Mouse (Mus musculus) limb, embryonic 11.5 days (tissue): ENCODE results near the gene Pald1. TPM values are rescaled to one million over a fixed set of nuclear protein-coding genes. Genes with fewer than 3 reads are reported as not detected.

ENCODE experiments used
- ATAC-seq: fragments of 200-750 bp; cut with Nextera tagmentation; 2 replicates; pipeline ENCODE4 v1.8.0; 2017; ENCODE audit warnings: low read depth; ENCODE audit not compliant: insufficient number of reproducible peaks, low FRiP score, low TSS enrichment
- DNase-seq: peaks from one replicate; pipeline ENCODE4 v3.0.0-alpha.2; 2015; ENCODE audit warnings: low spot score
- H3K27ac ChIP-seq: fragments of 300-500 bp; sonication (generic); replicated peaks from 2 replicates; pipeline ENCODE4 v1.5.1; 2014; ENCODE audit warnings: low read depth, mild to moderate bottlenecking, low read length
- H3K27me3 ChIP-seq: fragments of 300-500 bp; sonication (generic); 2 replicates; pipeline ENCODE4 v1.6.1; 2014; ENCODE audit warnings: mild to moderate bottlenecking, low read length, mixed read lengths; ENCODE audit not compliant: control insufficient read depth, insufficient read depth
- H3K36me3 ChIP-seq: fragments of 300-500 bp; sonication (generic); 2 replicates; pipeline ENCODE4 v1.6.1; 2014; ENCODE audit warnings: mild to moderate bottlenecking, low read length, moderate library complexity, mixed read lengths; ENCODE audit not compliant: control insufficient read depth, insufficient read depth
- H3K4me1 ChIP-seq: fragments of 300-500 bp; sonication (generic); 2 replicates; pipeline ENCODE4 v1.6.1; 2014; ENCODE audit warnings: low read length, mixed read lengths; ENCODE audit not compliant: control insufficient read depth, insufficient read depth
- H3K4me2 ChIP-seq: fragments of 300-500 bp; sonication (generic); 2 replicates; pipeline ENCODE4 v1.6.1; 2014; ENCODE audit warnings: low read depth, mild to moderate bottlenecking, moderate library complexity; ENCODE audit not compliant: severe bottlenecking
- H3K4me3 ChIP-seq: fragments of 300-500 bp; sonication (generic); 2 replicates; pipeline ENCODE4 v1.5.1; 2014; ENCODE audit warnings: low read depth, low read length
- H3K9ac ChIP-seq: fragments of 300-500 bp; sonication (generic); 2 replicates; pipeline ENCODE4 v1.6.1; 2014; ENCODE audit warnings: mild to moderate bottlenecking, low read length
- H3K9me3 ChIP-seq: fragments of 300-500 bp; sonication (generic); 2 replicates; pipeline ENCODE4 v1.6.1; 2016; ENCODE audit warnings: low read length; ENCODE audit not compliant: control insufficient read depth
- WGBS: fragments of 180-500 bp; shearing (Covaris S2); extraction: QIAGEN DNeasy Blood & Tissue Kit; methylation state at CpG from one replicate; pipeline ENCODE4 v1.1.7; 2014; 5-methylcytosine and 5-hydroxymethylcytosine counted together
- polyA plus RNA-seq: library from polyadenylated mRNA; unstranded; fragments of >200 nt; fragmentation: Nextera tagmentation; extraction: Ambion mirVana; gene quantifications from 2 replicates; pipeline ENCODE4 v1.2.1, GENCODE M21; 2014

Gene Pald1
- polyA plus RNA-seq, 1 experiment from 2014 or later = 17.0 TPM

GRCm38 (mm10) chr10:61277918-61278674 is 105.2 kb downstream of the Pald1 start:
- Histone ChIP-seq H3K27ac (no peak overlapping the region), H3K9me3 (no peaks in the 10 kb centered on the region), H3K4me3 (no peak overlapping the region), H3K4me1 (no peaks in the 10 kb centered on the region), H3K9ac (no peak overlapping the region), H3K27me3 (no peaks in the 10 kb centered on the region), H3K36me3 (no peaks in the 10 kb centered on the region), H3K4me2 (no peak overlapping the region)
- ATAC-seq (no peak), DNase-seq (no peak)
- WGBS = 82% methylated on average over 14 of the region's 14 CpGs

GRCm38 (mm10) chr10:61277051-61277450 is 106.3 kb downstream of the Pald1 start:
- no peaks in the 10 kb centered on the region for H3K36me3 ChIP-seq
- H3K9ac ChIP-seq = no peak overlapping the region
- no peaks in the 10 kb centered on the region for H3K27me3 ChIP-seq
- H3K4me1 ChIP-seq = peaks cover 7% of the 10 kb centered on the region; the same call in 1 of the 2 replicates
- DNase-seq (no peak), ATAC-seq (no peak)
- no peak overlapping the region for H3K4me3 ChIP-seq
- 89% methylated on average over 6 of the region's 6 CpGs for WGBS
- no peak overlapping the region for H3K27ac ChIP-seq
- no peak overlapping the region for H3K4me2 ChIP-seq
- H3K9me3 ChIP-seq = no peaks in the 10 kb centered on the region

- peaks cover 7% of the 10 kb centered on the region; the same call in 1 of the 2 replicates for H3K4me1 ChIP-seq
- no peaks in the 10 kb centered on the region for H3K36me3 ChIP-seq
- H3K9ac ChIP-seq = no peak overlapping the region
- ATAC-seq = peak; percentile 52; the same call in 1 of the 2 replicates
- no peaks in the 10 kb centered on the region for H3K9me3 ChIP-seq
- H3K4me2 ChIP-seq = no peak overlapping the region; the same call in 1 of the 2 replicates
- WGBS = 7% methylated on average over 5 of the region's 5 CpGs
- no peaks in the 10 kb centered on the region for H3K27me3 ChIP-seq
- DNase-seq = peak; percentile 63
- no peak overlapping the region for H3K4me3 ChIP-seq
- no peak overlapping the region for H3K27ac ChIP-seq
These were observed 107.6 kb downstream of the Pald1 start for GRCm38 (mm10) chr10:61275669-61276110.

DNA sequence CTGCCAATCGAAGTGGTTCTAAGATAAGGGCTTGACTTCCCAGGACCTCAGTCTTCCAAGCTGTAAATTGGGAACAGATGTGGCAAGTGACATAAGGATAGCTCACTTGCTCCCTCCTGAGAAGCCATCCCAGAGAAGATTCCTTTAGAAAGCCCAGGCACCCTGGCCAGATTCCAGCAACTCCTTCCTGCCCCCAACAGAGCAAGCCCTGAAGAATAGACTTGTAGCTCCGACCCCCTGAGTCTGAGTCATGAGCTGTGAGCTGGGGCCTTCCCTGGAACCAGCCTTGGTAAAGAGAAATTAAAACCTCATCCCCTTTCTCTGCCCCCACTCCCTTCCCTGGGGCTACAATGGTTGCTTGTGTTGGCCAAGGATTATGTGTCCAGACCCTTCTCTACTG is 108.8 kb downstream of the Pald1 start:
- H3K27ac ChIP-seq = no peak overlapping the region
- H3K4me2 ChIP-seq = no peak overlapping the region
- no peaks in the 10 kb centered on the region for H3K9me3 ChIP-seq
- WGBS = 60% methylated on average over 2 of the region's 2 CpGs
- no peaks in the 10 kb centered on the region for H3K36me3 ChIP-seq
- no peak overlapping the region for H3K4me3 ChIP-seq
- H3K4me1 ChIP-seq = peaks cover 7% of the 10 kb centered on the region; the same call in 1 of the 2 replicates
- H3K9ac ChIP-seq = no peak overlapping the region
- DNase-seq = no peak
- no peak for ATAC-seq
- no peaks in the 10 kb centered on the region for H3K27me3 ChIP-seq

- peak overlapping the region; percentile 57 for H3K4me3 ChIP-seq
- no peaks in the 10 kb centered on the region for H3K27me3 ChIP-seq
- peak overlapping the region; percentile 71; the same call in 1 of the 2 replicates for H3K9ac ChIP-seq
- peak overlapping the region; percentile 90 for H3K4me2 ChIP-seq
- H3K9me3 ChIP-seq = no peaks in the 10 kb centered on the region
- H3K36me3 ChIP-seq = no peaks in the 10 kb centered on the region
- 52% methylated on average over 7 of the region's 7 CpGs for WGBS
- DNase-seq (peak; percentile 34), ATAC-seq (no peak)
- peaks cover 7% of the 10 kb centered on the region; the same call in 1 of the 2 replicates for H3K4me1 ChIP-seq
- no peak overlapping the region for H3K27ac ChIP-seq
These were observed 109.5 kb downstream of the Pald1 start for GRCm38 (mm10) chr10:61273844-61274215.

DNA sequence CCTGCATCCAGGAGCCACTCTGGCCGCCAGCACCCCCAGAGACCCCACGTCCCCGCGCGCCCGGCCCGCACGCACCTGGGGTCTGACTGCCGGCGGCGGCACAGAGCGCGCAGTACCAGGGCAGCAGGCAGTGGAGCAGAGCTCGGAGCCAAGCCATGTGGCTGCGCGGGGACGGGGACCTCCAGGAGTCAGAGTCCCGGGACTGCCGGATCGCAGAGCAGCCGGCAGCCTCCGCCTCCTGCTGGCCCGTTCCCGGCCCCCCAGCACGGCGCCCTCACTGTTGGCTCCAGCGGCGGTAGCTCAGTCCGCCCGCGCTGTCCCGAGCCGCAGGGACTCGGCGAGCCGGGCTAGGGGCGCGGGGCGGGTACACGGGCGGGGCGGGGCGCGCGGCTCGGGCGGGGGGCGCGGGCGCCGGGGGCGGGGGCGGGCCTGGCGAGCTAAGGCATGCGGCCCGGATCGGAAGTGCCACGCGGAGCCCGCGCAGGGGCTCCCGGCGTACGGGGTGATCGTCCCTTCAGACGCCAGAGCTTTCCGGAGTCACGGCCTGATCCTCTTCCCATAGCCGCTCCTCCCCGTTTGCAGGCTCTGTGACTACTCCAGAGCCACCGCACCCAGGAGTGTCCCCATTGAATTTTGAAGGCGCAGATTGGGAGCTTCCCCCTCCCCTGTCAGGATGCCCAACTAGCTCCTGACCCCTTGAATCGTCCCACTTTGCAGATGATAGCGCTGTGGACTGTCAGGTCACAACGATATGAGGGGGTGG is 110.1 kb downstream of the Pald1 start, which contains the start of gene Adamts14:
Gene Adamts14 (minus strand): TSS at position 358 of the 763 bp plus-strand sequence.
- Histone ChIP-seq H3K4me1 (peaks cover 7% of the 10 kb centered on the region; the same call in 1 of the 2 replicates), H3K27me3 (no peaks in the 10 kb centered on the region)

GRCm38 (mm10) chr10:61272631-61273030 is 110.7 kb downstream of the Pald1 start:
- Histone ChIP-seq H3K4me3 (peak overlapping the region; percentile 57), H3K9me3 (no peaks in the 10 kb centered on the region), H3K4me1 (peaks cover 7% of the 10 kb centered on the region; the same call in 1 of the 2 replicates), H3K27ac (no peak overlapping the region), H3K9ac (peak overlapping the region; percentile 71), H3K36me3 (no peaks in the 10 kb centered on the region), H3K4me2 (peak overlapping the region; percentile 90), H3K27me3 (no peaks in the 10 kb centered on the region)
- ATAC-seq (no peak), DNase-seq (no peak)
- WGBS = 46% methylated on average over 5 of the region's 5 CpGs

More for the DNA sequence above, 110.1 kb downstream of the Pald1 start, which contains the start of gene Adamts14:
- ATAC-seq (peak; percentile 53), DNase-seq (peak; percentile 70)
- no peaks in the 10 kb centered on the region for H3K9me3 ChIP-seq
- peak within 1 kb of the TSS; percentile 90 for H3K4me2 ChIP-seq
- 1% methylated on average over 55 of the region's 75 CpGs for WGBS
- H3K36me3 ChIP-seq = no peaks in the 10 kb centered on the region
- H3K9ac ChIP-seq = peak within 1 kb of the TSS; percentile 71
- no peak within 1 kb of the TSS for H3K27ac ChIP-seq
- H3K4me3 ChIP-seq = peak within 1 kb of the TSS; percentile 57

GRCm38 (mm10) chr10:61272089-61272626 is 111.2 kb downstream of the Pald1 start:
- H3K4me3 ChIP-seq = peak overlapping the region; percentile 57; the same call in 1 of the 2 replicates
- H3K36me3 ChIP-seq = no peaks in the 10 kb centered on the region
- no peak overlapping the region for H3K9ac ChIP-seq
- no peaks in the 10 kb centered on the region for H3K9me3 ChIP-seq
- H3K4me1 ChIP-seq = peaks cover 7% of the 10 kb centered on the region; the same call in 1 of the 2 replicates
- H3K27me3 ChIP-seq = no peaks in the 10 kb centered on the region
- no peak overlapping the region for H3K27ac ChIP-seq
- peak overlapping the region; percentile 90; the same call in 1 of the 2 replicates for H3K4me2 ChIP-seq
- ATAC-seq (no peak), DNase-seq (no peak)
- 49% methylated on average over 8 of the region's 8 CpGs for WGBS
